Mouse (Mus musculus): ENCODE data around the gene Zfp772.
"Not testable (repeated sequence)": the region's sequence is repeated elsewhere in the genome, so short reads cannot be mapped to it uniquely, and the experiment has no call there.

The Zfp772 gene

DNA sequence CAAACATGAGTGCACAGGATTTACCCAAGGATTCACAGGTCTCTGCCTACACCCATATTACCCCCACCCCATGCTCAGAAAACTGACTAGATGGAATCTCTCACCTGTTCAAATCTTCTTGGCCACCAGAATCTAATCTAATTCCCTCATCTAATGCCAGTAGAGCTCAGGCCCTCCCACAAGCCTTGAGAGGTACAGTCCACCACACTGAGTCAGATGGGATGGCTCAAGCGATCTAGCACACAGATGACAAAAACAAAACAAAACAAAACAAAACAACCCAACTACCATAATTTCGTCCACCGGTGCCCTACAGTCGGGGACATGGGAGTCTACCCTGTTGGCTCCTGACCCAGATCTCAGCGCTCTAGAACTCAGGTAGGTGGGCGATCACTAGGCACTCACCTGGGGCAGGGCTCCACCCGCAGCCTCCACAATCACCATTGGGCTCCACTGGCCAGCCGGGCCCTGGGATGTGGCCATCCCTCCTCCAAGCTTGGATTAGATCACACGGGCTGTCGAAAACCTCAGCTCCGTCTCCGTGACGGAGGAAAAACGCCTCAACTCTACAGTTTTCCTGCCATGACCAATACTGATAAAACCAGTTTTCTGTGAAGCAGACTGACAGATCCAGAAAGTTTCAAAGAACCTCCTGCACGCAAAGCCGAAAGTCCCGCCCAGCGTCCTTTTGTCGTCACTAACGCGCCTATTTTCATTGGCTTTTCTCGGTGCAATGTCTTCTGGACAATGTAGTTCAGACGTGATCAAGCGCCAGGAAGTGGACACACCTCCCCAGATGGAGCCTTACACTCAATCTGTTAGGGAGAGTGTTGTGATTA is at the start of gene Zfp772:
Gene Zfp772, minus strand, starts transcription at position 686 of the 839 bp plus-strand sequence.
- DNase-seq (ENCODE audit: low read depth, low spot score): peak; percentile 45

- not testable (repeated sequence) for DNase-seq (ENCODE audit: low read depth, low spot score)
Observed at GRCm38 (mm10) chr7:7247228-7247627, 37.4 kb upstream of the Zfp772 start, which contains the start of gene Vmn2r29. Vmn2r29 (minus strand) TSS chr7:7247328.

GRCm38 (mm10) chr7:7188191-7188942 is 21.4 kb downstream of the Zfp772 start:
- DNase-seq (ENCODE audit: low read depth, low spot score): peak; percentile 87

DNA sequence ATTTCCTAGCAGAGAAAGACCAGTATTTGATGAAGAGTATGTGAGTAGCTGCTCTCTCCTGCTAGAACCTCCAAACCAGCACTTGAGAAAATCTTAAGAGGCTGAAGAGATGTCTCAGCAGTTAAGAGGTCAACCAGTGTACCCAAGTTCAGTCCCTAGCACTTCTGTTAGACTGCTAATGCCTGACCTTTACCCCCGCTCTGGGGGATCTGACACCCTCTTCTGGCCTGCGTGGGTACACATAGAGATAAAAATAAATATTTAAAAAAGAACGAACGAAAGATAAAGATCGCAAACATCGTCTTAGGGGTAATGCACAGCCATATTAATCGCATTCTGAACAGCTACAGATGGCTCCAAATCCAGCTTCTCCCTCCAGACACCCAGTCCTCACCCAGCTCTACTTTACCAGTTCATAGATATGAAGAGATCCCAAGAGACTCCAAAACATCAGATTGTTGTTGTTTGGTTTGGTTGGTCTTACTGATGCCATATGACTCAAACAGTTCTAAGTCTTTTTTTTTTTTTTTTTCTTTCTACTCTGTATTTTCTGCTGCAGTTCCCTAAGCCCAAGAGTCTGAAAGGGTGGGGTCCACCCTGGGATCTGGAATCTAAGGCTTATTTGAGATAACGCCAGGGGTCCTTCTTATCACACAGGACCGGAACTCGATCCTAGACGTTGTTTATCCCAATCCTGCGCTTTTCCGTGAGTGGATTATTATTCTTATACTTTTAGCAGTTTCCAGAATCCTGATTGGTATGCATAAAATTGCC is 22.2 kb downstream of the Zfp772 start:
- DNase-seq (ENCODE audit: low read depth, low spot score): no peak

DNA sequence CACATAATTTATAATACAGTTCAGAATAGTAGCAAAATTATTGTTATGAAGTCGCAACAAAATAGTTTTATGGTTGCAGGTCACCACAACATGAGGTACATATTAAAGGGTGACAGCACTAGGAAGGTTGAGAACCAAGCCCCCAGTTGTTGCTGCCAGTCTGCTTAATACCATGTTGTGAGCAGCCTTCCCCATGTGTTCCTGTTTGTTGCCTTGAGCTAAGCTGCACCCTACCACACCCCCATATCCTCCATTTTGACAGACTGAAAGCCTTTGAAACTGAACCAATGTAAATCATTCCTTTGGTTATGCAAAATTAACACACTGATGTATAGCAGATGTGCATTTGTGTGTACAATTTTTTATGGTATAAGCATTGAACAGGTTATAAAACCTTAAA is 23.9 kb downstream of the Zfp772 start:
- DNase-seq (ENCODE audit: low read depth, low spot score): no peak

DNA sequence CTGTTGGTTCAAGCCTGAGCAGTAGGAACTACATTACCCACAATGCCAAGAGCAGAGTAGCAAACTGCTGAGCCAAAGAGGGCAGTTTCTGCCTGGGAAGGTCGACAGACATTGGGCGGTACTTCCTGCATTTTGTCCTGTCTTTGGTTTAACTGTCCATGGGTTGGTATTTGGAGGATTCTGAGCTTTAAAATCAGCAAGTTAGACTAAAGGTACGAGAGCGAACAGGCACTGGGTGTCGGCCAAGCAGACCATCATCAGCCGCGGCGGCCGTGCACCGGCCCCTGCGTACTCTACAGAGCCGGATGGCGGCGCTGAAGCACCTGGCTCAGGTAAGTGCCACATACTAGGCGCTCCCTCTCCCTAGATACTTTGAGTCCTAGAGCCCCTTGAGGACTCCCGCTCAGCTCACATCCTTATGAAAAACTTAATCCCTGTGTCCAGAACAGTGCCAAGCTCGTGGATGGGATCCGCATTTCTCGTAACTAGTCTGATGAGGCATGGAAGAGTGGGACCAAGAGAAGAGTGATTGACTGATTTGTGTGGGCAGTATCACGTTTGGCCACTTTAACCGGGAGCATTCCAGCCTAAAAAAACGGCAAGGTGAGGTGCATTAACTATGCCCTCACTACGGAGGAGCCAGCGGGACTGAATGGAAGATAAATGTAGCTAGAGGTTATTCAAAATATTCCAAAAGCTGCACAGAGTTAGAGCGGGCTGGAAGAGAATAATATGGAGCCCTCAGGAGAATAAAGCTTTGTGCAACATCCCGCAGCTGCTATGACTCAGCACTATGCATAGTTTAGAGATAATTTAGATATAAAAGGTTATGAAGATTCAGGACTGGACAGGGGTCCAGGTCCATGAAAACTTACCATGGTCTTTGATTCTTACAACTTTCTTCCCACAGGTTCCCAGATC is 38.3 kb downstream of the Zfp772 start, which contains the start of gene Zfp418:
Gene Zfp418, plus strand, starts transcription at position 104 of the 921 bp plus-strand sequence.
- DNase-seq (ENCODE audit: low read depth, low spot score): peak; percentile 84

All from R1 (cell line).